Mouse (Mus musculus) lung, postnatal 36 days (tissue): ENCODE measurements around the gene Anpep.
A peak's percentile ranks its signal among the peaks of the same experiment; 100 is the strongest.
"Not testable (repeated sequence)": the region's sequence is repeated elsewhere in the genome, so short reads cannot be mapped to it uniquely, and the experiment has no call there.

Source experiments
- DNase-seq: peaks from one replicate; pipeline ENCODE4 v3.0.0; 2022; ENCODE audit warnings: mixed read lengths

Gene Anpep

DNA sequence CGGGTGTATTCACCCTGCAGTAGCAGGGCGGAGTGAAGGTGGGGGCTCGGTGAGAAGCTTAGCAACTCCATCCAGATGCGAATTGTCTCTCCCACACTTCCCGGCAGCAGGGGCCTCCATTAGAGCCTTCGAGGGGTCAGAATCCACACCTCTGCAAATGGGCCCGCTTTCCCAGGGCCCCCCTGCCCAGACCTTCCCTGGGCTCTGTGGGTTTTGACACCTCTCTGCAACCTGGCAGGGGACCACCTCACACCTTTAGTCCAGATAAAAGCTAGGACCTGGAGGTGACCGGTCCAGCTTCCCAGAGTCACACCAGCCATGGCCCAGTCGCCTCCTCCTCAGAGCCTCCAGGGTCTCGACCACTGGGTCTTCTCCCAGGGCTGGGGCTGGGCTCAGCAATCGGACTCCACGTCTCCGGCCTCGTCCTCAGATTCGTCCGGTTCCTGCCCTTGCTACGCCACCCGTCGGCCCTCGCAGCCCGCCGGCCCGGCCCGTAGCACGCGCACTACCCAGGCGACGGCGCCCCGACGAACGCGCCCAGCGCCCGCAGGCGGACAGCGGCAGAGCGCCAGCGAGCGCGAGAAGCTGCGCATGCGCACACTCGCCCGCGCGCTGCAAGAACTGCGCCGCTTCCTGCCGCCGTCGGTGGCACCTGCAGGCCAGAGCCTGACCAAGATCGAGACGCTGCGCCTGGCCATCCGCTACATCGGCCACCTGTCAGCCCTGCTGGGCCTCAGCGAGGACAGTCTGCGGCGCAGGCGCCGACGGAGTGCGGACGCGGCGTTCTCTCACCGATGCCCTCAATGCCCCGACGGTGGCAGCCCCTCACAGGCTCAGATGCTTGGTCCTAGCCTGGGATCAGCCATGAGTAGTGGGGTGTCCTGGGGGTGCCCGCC, 50.0 kb downstream of the Anpep start, which contains the start of gene Mesp2:
TSS of gene Mesp2 (plus strand) at position 117 of the 896 bp plus-strand sequence.
- DNase-seq: peak; percentile 71

DNA sequence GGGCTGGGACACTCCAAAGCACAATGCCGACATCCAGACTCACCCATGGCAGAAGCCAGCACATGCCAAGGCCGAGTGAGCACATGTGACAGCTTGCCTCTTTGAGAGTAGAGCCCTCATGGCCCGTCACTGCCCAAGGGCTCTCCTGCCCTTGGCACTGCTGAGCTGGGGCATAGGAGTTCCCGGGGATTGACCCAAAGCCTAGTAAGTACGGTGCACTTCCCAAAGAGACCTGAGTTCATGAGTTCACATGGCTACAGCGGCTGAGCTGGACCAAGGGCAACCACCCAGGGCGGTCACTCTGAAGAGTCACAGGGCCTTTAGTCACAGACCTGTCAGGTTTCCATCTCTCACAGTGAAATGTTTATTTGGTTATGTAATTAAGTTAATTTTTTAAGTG, 52.3 kb downstream of the Anpep start:
- no peak for DNase-seq

DNA sequence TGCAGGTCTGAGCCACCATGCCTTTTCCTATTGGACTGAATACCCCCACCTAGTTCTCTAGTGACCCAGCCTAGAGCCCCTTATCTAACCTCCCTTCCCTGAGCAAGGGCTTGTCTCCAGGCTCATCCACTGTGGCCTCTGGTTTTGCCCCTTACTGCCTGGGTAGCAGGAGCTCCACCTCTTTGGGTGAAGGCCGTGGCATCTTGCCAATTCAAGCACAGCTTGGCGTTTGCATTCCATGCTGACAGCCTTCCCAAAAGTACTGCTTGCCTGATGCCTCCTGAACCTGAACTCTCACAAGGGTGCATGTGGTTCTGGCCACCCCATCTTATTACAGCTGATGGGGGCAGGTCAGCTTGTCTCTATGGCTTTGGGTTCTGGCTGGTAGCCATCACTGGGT, 57.0 kb downstream of the Anpep start:
- DNase-seq: peak; percentile 59

DNA sequence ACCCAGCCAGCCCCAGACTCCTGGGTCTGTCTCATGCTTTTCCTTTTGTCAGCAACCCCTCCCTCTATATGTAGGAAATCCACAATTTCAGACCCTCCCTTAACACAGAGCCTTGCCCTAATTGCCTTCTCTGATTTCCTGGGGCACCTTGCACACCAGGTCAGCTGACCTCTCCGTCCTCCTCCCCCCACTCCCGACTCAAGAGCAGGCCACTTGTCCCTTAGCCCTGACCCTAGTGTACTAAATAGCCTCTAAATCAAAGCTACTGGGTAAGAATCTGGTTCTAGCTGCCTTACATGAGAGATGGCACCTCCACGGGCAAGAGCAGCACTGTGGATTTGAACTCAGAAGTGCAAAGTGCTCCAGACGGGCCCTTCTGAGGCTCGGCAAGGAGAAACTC, 58.8 kb downstream of the Anpep start:
- DNase-seq: peak; percentile 61

DNA sequence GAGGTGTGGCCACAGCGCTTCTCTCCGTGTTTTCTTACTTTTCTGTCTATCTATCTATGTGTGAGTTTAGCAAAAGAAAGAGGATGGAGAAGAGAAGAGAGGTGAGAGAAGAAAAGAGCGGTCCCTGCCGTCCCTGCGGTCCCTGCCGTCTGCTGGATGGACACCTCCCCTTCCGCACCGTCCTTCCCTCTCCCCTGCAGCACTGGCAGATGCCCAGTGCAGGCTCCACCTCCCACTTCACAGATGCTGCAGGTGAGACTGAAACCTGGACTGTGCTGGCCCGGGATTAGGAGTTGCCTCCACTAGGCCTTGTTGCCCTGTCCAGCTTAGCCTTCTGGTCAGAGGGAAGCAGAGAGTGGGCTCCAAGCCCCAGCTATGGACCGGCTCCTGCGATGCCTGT, 59.5 kb downstream of the Anpep start:
- peak; percentile 78 for DNase-seq

DNA sequence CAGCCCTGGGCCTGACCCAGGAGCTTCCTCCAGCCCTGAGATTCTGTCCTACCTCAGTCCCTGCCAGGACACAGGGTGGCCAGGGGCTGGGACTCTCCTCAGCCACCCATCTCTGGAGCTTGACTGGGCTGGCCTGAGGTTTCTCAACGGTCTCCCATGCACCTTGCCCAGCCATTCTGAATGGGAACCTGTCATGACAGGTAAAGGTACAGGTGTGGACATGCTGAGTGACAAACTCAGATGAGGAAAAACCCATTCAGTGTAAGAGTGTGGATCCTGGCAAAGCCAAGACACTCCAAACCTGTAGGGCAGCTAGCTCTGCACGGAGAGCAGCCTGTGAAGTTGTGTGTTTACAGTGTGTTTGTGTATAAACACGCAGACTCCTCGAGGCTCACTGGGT, 60.5 kb downstream of the Anpep start:
- no peak for DNase-seq

DNA sequence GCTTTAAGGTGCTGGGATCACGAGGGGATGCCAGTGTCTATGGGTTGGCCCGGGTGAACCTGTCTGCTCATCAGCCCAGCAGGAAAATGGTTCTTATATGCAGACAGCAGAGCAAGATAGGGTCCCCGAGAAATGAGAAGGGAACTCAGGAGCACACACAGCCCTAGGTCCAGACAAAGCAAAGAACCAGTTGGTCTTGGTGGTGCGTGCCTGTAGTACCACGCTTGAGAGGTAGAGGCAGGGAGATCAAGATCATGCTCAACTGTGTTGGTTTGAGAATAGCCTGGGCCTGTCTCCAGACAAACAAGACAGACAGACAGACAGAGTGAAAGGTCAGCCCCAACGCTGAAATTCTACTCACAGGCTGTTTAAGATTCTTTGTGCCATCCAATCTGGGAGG, 61.4 kb downstream of the Anpep start:
- DNase-seq: no peak

DNA sequence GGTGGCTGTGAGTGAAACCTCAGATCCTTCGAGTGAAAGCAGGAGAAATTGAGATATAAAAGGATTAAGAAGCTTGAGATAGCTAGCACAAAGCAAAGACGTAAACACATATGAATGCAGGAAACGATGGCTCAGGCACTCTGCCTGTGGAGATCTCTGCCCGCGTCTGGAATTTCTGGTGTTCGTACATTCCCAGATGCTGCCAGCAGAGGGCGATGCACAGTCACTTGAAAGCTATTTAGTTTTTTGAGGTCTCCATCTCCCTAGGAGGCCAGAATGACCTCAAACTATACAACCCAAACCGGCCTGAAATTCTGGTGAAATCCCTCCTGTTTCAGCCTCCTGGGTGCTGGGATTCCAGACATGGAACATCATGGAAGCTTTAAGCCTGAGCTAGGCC, 61.8 kb downstream of the Anpep start:
- peak; percentile 91 for DNase-seq

DNA sequence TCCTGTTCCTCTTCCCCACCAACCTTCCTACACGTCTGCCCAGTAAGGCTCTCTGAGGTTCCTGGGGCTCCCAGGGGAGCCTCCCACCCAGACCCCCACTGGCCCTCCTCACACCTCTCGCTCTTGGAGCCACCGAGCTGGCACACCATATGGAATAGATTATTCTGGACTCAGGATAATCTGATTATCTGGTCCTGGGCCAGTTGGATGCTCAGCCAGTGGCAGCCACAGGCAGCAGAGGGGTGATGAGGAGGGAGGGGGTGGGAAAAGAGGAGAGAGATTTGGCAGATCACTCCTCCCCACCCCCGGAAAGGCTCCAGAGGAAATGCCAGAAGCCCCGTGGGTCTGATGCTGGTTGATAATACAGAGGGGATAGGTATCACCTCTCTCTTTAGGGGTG, 62.3 kb downstream of the Anpep start:
- no peak for DNase-seq

DNA sequence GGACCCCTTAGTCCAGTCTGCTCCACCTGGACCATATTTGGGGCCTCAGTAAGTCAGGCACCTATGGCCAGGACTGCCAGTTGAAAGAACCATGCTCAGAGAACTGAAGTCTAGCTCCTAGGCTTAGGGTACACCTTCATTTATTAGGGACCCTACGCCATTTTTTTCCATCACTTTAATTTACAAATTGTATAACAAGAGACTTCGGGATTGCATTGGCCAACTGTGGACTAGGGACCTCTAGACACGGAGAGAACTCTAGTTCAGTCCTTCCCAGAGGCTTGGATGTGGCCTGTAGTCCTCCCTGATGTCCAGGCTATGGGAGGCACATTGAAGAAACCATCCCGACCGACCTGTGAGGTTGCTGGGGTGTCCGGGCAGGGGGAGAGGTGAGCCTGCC, 67.2 kb downstream of the Anpep start, which contains the start of gene Mesp1:
TSS of gene Mesp1 (minus strand) at position 101 of the 400 bp plus-strand sequence.
- no peak for DNase-seq

DNA sequence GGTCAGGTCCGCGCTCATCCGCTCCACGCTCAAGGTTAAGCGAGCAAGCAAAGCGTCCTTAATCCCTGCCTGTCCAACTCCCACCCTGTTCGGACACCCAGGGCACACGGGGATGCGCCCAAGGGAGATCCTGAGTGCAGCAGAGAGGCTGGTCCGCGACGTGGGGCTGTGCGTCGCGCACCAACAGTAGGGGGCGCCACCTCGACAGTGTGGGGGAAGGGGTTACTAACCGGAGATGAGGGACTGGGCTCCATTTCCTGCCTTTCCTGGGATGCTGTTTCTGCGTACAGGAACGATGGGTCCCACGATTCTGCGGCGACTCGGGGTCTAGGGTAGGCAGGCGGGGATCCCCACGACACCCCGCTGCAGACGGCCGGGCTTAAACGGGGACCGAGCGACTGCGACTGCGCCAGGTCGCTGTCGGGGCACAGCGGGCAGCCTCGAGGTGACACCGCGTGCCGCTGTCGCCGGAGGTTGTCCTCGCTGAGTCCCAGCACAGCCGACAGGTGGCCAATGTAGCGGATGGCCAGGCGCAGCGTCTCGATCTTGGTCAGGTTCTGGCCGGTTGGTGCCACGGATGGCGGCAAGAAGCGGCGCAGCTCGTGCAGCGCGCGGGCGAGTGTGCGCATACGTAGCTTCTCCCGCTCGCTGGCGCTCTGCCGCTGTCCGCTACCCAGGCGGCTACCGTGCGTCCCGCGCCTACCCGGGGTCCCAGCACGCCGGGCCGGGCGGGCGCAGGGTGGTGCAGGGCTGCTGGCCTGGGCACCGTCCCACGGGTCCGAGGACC, 68.0 kb downstream of the Anpep start:
- DNase-seq: peak; percentile 36

DNA sequence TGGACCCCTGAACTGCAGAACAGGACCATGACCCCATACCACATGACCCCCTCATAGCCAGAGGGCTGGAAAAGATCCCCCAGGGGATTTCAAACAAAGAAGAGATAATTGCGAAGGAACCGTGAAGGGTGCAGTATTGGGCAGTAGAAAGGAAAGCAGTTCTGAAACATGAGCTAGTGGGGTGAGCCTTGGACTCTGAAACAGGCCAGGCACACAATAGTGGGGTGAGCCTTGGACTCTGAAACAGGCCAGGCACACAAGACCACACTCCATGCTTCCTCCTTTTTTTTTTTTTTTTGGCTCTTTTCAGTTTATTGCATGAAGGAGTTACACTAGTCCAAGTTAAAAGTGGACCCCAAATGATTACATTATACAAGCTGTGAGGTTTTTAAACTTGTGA, 71.0 kb downstream of the Anpep start:
- DNase-seq: not testable (repeated sequence)

DNA sequence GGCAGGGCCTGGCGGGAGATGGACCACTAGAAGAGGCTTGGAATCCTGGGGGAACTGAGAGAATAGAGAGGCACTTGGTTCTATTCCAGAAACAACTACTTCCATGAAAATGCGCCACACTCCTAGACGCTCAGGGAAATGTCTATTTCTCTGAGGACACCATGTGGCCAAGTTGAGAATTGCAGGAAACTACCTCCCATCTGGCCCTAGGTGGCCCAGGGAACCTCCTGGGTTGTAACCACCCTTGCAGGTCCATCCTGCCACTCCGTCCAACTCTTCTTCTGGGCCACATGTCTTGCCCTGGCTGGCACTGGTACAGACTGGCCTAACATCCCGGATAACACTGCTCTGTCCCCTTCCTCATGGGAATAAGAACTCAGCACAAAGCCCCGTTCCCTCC, 74.6 kb downstream of the Anpep start:
- DNase-seq: peak; percentile 87

DNA sequence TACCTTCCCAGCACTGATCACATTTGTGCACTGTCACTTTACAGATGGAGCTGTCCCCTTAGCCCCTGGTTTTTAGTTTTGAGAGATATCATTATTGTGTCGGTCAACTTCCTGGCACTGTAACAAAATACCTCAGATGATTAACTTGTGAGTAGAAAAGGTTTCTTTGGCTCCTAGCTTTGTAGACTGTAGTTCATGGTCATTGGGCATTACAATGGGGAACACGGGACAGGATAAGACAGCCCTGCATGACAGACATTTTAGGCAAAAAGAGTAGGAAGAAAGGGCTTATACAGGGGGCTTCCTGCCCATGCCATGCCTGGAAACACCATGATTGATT, 78.4 kb downstream of the Anpep start:
- no peak for DNase-seq

DNA sequence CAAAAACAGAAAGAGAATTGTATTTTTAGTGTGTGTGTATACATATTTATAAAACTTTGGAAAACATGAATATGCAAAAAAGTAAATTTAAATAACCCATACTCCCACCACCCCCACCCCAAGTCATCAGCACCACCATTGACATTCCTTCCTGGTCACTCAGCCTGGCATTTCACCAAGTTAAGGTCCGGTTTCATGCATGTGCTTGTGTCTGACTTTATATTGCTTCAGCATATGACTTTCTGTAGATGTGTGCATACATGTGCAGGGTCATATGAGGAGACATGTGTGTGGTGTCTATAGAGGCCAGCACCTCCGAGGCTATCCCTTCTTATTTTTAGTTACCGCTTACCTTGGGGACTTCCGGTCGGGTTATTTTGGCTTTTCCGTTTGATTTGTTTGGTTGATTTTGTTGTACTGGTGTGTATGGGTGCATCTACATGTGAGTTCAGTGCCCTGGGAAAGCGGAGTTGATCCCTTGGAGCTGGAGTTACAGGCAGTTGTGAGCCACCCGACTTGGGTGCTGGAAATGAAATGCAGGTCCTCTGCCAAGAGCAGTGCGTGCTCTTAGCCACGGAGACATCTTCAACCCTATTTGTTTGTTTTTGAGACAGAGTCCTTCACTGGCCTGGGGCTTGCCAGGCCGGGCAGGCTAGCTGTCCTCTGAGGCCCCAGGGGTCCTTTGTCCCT, 78.9 kb downstream of the Anpep start:
- DNase-seq: no peak

DNA sequence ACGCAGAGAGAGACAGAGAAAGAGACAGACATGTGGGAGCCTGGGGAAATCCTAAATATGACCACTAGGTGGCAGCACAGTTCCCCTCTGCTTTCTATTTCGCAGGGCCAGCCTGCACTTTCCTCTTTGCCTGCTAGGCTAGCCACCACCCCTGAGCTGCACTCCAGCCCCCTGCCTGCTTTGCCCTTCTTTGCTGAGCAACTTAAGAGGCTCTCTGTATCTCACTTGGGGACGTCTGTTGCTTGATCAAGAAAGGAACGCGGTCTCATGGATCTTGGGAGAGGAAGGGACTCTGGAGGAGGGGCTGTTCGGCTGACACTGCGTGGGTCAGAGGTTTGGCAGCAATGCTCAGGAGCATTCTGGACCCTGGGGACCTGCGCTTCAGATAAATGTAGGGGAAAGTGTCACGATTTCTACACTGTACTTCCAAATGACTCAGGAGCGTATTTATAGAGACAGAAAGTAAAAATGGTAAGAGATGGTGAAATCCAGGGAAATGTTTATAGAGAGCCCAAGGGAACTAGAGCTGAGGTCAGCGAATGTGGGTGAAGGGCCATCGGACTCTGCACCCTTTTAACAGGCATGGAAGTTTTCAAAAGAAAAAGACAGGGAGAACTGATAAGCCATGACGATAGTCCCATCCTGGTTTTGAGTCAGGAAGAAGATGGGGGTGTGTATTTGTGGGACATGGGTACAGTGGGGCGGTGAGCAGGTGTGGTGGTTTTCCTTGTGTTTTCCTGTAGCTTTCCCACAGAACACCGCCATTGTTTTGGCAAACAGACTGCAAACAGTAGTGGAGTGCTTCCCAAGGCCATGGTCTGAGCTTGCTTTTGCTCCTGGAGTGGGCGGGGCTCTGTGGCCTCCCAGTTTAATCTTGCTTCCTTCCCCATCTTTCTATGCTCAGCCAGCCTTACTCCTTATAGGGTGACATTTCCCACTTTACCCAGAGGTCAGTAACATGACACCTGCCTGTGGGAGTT, 79.9 kb downstream of the Anpep start:
- DNase-seq: peak; percentile 85
